Mouse (Mus musculus) stomach, embryonic 14.5 days (tissue): ENCODE results near the gene Tbc1d17. TPM values are rescaled to one million over a fixed set of nuclear protein-coding genes. Genes with fewer than 3 reads are reported as not detected.
A peak's percentile ranks its signal among the peaks of the same experiment; 100 is the strongest.

Experiments
- ATAC-seq: fragments of 200-750 bp; cut with Nextera tagmentation; 2 replicates; pipeline ENCODE4 v1.8.0; 2017; ENCODE audit warnings: low read depth, moderate TSS enrichment; ENCODE audit not compliant: insufficient number of reproducible peaks, insufficient read depth, low FRiP score
- H3K27ac ChIP-seq: fragments of 300-500 bp; sonication (generic); 2 replicates; pipeline ENCODE4 v1.5.1; 2014; ENCODE audit warnings: mild to moderate bottlenecking, low read length, moderate library complexity, mixed read lengths
- H3K27me3 ChIP-seq: fragments of 300-500 bp; sonication (generic); 2 replicates; pipeline ENCODE4 v1.6.1; 2014; ENCODE audit warnings: low read length, control low read depth, mixed read lengths; ENCODE audit not compliant: control insufficient read depth, insufficient read depth
- H3K36me3 ChIP-seq: fragments of 300-500 bp; sonication (generic); 2 replicates; pipeline ENCODE4 v1.6.1; 2014; ENCODE audit warnings: mild to moderate bottlenecking, control low read depth, low read length, moderate library complexity, mixed read lengths; ENCODE audit not compliant: control insufficient read depth, insufficient read depth
- H3K4me1 ChIP-seq: fragments of 300-500 bp; sonication (generic); 2 replicates; pipeline ENCODE4 v1.6.1; 2014; ENCODE audit warnings: low read length, control low read depth, mixed read lengths; ENCODE audit not compliant: control insufficient read depth, insufficient read depth
- H3K4me2 ChIP-seq: fragments of 300-500 bp; sonication (generic); replicated peaks from 2 replicates; pipeline ENCODE4 v1.6.1; 2014; ENCODE audit warnings: low read depth, low read length, control low read depth
- H3K4me3 ChIP-seq: fragments of 300-500 bp; sonication (generic); 2 replicates; pipeline ENCODE4 v1.5.1; 2014; ENCODE audit warnings: low read depth, low read length, control low read depth
- H3K9ac ChIP-seq: fragments of 300-500 bp; sonication (generic); replicated peaks from 2 replicates; pipeline ENCODE4 v1.6.1; 2014; ENCODE audit warnings: low read depth, mild to moderate bottlenecking, control low read depth, low read length, moderate library complexity, mixed read lengths
- H3K9me3 ChIP-seq: fragments of 300-500 bp; sonication (generic); 2 replicates; pipeline ENCODE4 v1.6.1; 2016; ENCODE audit warnings: low read depth, low read length, control low read depth; ENCODE audit not compliant: control insufficient read depth
- WGBS: fragments of 180-500 bp; shearing (Covaris S2); extraction: QIAGEN DNeasy Blood & Tissue Kit; methylation state at CpG from one replicate; pipeline ENCODE4 v1.1.7; 2014; 5-methylcytosine and 5-hydroxymethylcytosine counted together
- polyA plus RNA-seq: library from polyadenylated mRNA; unstranded; fragments of >200 nt; fragmentation: Nextera tagmentation; extraction: Ambion mirVana; gene quantifications from 2 replicates; pipeline ENCODE4 v1.2.1, GENCODE M21; 2014

Gene Tbc1d17
- polyA plus RNA-seq, 1 experiment from 2014 or later = 71.8 TPM

DNA sequence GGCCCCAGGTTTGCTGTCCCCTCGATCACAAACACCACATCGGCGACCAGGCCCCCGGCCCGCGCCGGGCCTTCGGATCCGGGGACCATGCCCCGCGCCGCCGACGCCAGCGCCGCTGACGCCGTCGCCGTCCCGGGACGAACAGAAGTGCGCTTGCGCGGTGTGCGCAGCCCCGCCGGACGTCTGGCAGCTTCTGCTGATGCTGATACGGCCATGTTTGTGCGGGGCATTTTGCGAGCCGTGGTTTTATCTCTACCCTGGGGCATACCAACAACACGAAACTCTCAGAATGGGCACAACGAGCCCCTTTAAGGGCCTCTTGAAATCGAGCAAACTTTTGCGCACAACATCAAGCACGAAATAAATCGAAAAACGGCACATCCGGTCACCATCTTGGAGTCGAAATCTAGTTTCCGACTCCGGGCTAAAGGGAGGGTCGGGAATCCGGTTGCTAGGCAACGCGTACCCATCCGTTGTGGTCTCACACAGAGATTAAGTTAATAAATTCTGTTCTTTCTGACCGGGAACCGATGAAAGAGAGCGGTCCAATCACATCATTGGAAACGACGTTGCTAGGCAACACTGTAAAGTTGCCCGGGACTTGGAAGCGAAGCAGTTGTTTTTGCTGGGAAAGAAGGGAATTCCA is 43.5 kb upstream of the Tbc1d17 start, which contains the start of gene Med25:
Gene Med25 (minus strand): TSS at position 437 of the 646 bp plus-strand sequence.
- peaks cover 34% of the 10 kb centered on the region for H3K4me1 ChIP-seq
- under 1% methylated on average over 56 of the region's 56 CpGs for WGBS

DNA sequence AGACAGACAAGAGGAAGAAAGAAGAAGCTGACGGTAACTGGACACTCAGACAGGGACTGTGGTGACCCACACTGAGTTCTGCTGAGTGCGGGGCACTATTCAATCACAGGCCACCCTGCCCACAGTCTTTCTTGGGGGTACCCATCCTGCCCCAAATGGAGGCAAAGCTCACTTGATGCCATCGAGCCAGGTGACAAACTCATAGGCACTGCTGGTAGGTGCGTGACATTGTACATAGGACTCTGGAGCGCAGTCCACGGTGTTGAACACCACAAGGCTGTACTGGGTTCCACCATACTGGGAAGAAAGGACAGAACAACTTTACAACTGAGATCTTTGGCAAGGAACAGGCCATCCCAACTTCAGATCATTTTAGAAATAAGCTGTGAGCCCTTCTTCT is 42.7 kb upstream of the Tbc1d17 start:
- peak overlapping the region; percentile 78 for H3K4me3 ChIP-seq
- no peaks in the 10 kb centered on the region for H3K27me3 ChIP-seq
- H3K9ac ChIP-seq = peak overlapping the region; percentile 67
- 17% methylated on average over 6 of the region's 6 CpGs for WGBS
- peak overlapping the region; percentile 96 for H3K4me2 ChIP-seq
- no peaks in the 10 kb centered on the region for H3K9me3 ChIP-seq
- peaks cover 9% of the 10 kb centered on the region; the same call in 1 of the 2 replicates for H3K36me3 ChIP-seq
- H3K4me1 ChIP-seq = peaks cover 27% of the 10 kb centered on the region
- no peak for ATAC-seq
- peak overlapping the region; percentile 94; the same call in 1 of the 2 replicates for H3K27ac ChIP-seq

More for the DNA sequence above, 43.5 kb upstream of the Tbc1d17 start, which contains the start of gene Med25:
- Histone ChIP-seq H3K27me3 (no peaks in the 10 kb centered on the region), H3K9me3 (no peaks in the 10 kb centered on the region), H3K4me3 (peak within 1 kb of the TSS; percentile 78), H3K27ac (peak within 1 kb of the TSS; percentile 94), H3K4me2 (peak within 1 kb of the TSS; percentile 96), H3K9ac (peak within 1 kb of the TSS; percentile 67), H3K36me3 (peaks cover 9% of the 10 kb centered on the region; the same call in 1 of the 2 replicates)
- ATAC-seq = peak; percentile 81; the same call in 1 of the 2 replicates

DNA sequence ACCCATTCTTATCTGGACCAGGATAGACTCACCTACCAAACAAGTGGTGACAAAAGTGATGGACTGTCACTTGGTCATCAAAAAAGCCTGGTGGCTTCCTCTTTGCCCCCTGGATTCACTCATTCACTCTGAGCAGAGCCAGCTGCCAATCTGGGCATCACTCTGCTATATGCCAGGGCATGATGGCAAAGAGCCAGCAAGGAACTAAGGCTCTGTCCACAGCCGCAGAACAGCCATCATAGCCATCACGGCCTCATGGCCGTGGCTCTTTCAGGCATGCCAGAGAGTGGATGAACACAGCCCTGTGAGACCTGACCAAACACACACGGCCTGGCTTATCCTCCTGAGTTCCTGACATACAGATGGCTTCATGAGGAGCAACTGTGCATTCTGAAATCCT is 41.9 kb upstream of the Tbc1d17 start:
- 87% methylated on average over 4 of the region's 4 CpGs for WGBS
- Histone ChIP-seq H3K27me3 (no peaks in the 10 kb centered on the region), H3K9ac (peak overlapping the region; percentile 67; the same call in 1 of the 2 replicates), H3K27ac (no peak overlapping the region), H3K4me2 (peak overlapping the region; percentile 96), H3K9me3 (no peaks in the 10 kb centered on the region), H3K36me3 (peaks cover 15% of the 10 kb centered on the region; the same call in 1 of the 2 replicates), H3K4me3 (0 out of 2 replicates have a peak overlapping the region, but pooled peaks have one; percentile 78), H3K4me1 (peaks cover 26% of the 10 kb centered on the region)
- ATAC-seq = no peak

DNA sequence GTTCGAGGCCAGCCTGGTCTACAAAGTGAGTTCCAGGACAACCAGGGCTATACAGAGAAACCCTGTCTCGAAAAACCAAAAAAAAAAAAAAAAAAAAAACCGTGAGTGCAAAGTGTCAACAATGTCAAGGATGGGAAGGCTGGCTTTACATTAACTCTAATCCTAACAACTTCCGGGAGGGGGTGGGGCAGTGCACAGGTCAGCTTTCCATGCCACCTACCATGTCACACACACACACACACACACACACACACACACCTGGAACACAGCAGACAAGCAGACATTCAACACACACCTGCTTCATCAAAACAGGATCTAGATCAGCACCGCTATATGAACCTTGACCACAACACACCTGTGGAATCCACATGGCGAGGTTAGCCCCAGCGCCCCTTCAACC is 41.3 kb upstream of the Tbc1d17 start:
- Histone ChIP-seq H3K4me2 (no peak overlapping the region), H3K4me3 (no peak overlapping the region), H3K9me3 (no peaks in the 10 kb centered on the region), H3K9ac (no peak overlapping the region), H3K4me1 (peaks cover 24% of the 10 kb centered on the region), H3K27me3 (no peaks in the 10 kb centered on the region), H3K36me3 (peaks cover 19% of the 10 kb centered on the region), H3K27ac (no peak overlapping the region)
- ATAC-seq = no peak
- WGBS = 80% methylated on average over 6 of the region's 7 CpGs

DNA sequence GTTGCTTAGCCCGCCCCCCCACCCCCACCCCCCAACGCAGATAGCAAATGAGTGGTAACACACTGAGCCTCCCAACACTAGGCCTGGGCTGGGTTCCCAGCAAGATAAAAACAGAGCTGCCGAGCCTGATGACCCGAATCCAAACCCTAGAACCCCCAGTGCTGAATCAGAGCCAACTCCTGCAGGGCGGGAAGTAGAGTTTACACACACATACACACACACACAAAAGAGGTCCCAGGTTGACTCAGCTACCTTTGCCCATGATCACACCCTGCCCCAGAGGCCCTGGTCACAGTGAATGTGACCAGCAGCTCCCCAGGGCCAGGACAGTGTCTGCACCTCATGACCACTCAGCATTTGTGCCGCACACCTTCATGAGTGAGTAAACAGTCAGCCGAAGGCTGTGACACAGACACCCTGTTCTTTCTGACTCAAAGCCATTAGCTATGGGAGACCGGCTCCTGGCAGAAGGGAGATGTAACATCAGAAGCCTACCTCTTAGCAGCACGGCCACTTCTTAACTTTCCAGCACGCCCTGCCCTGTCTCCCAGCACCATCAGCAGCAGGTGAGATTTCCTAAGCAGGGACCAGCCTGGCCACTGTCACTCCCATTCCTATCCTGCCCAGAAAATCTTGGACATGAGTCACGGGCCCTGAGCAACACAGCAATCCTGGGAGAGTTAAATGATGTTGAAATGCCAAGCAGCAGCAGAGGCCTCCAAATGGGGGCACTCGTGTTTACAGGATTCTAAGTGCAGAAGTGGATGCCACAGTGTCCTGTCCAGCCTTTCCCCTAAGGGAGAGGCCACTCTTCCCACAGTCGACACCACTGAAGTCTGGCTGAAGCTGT is 39.6 kb upstream of the Tbc1d17 start:
- H3K4me1 ChIP-seq = peaks cover 18% of the 10 kb centered on the region
- 90% methylated on average over 13 of the region's 13 CpGs for WGBS
- no peaks in the 10 kb centered on the region for H3K9me3 ChIP-seq
- H3K4me3 ChIP-seq = no peak overlapping the region
- no peaks in the 10 kb centered on the region for H3K27me3 ChIP-seq
- no peak overlapping the region for H3K9ac ChIP-seq
- ATAC-seq = no peak
- no peak overlapping the region for H3K27ac ChIP-seq
- H3K4me2 ChIP-seq = no peak overlapping the region
- H3K36me3 ChIP-seq = peaks cover 32% of the 10 kb centered on the region

DNA sequence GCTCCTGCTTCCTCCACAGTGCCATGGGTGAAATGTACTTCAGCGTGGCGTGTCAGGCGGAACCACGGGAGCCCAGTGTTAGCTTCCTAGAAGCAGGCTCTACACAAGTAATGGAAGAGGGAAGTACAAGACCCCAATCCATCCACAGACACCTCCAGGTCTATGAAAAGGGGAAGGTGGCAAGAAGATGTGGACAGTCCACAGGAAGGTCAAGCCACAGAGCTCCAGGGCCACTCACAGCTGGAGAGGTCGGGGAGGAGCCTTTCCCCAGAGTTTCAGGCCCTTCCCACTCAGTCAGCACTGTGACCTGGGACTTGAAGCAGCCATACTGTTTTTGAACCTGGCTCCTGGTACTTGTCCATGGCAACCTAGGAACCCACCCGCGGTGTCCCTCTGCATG is 38.1 kb upstream of the Tbc1d17 start:
- Histone ChIP-seq H3K27me3 (no peaks in the 10 kb centered on the region), H3K27ac (no peak overlapping the region), H3K9ac (no peak overlapping the region), H3K4me2 (no peak overlapping the region), H3K36me3 (peaks cover 43% of the 10 kb centered on the region), H3K4me3 (no peak overlapping the region), H3K4me1 (peaks cover 14% of the 10 kb centered on the region), H3K9me3 (no peaks in the 10 kb centered on the region)
- no peak for ATAC-seq
- WGBS = 92% methylated on average over 7 of the region's 7 CpGs

DNA sequence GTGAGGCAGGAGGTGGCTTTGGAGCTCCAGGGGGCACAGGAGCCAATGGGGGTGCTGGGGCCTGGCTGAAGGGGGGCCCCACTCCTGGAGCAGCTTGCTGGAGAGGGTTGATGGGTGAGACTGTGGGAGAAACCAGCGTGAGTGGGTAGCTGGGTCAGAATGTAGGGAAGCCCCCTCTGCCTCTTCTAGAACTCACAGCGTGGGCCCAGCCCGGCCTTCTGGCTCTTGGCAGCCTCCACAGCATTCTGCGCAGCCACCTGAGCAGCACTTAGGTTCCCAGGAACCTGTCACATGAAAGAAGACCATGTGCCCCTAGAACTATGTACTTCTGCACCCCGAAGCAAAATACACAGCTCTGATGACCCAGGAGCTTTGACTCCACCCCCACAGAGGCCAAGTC is 35.8 kb upstream of the Tbc1d17 start:
- no peak overlapping the region for H3K27ac ChIP-seq
- peaks cover 61% of the 10 kb centered on the region for H3K36me3 ChIP-seq
- H3K27me3 ChIP-seq = no peaks in the 10 kb centered on the region
- H3K4me1 ChIP-seq = no peaks in the 10 kb centered on the region
- H3K9me3 ChIP-seq = no peaks in the 10 kb centered on the region
- H3K9ac ChIP-seq = no peak overlapping the region
- no peak overlapping the region for H3K4me2 ChIP-seq
- WGBS = 96% methylated on average over 5 of the region's 5 CpGs
- no peak for ATAC-seq
- H3K4me3 ChIP-seq = no peak overlapping the region

DNA sequence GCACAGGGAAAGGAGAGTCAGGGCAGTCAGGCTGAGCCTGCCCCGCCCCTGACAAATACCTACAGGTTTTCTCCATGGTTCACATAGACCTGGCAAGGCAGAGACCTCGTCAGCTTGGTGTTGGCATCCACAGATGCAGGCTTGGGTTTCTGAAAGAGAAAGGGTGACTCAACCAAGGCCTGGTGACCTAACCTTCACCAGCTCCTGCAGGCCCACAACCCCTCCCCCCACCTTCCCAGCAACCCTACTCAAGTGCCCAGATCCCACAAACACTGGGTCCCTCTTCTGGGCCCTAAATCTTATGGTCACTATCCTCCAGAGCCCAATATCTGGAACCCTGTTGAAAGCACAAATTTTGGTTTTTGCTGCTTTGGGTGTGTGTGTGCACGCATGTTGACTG is 34.2 kb upstream of the Tbc1d17 start:
- ATAC-seq = no peak
- WGBS = 92% methylated on average over 3 of the region's 3 CpGs
- no peaks in the 10 kb centered on the region for H3K9me3 ChIP-seq
- H3K4me2 ChIP-seq = no peak overlapping the region
- peaks cover 71% of the 10 kb centered on the region for H3K36me3 ChIP-seq
- no peak overlapping the region for H3K4me3 ChIP-seq
- H3K4me1 ChIP-seq = no peaks in the 10 kb centered on the region
- H3K9ac ChIP-seq = no peak overlapping the region
- no peaks in the 10 kb centered on the region for H3K27me3 ChIP-seq
- no peak overlapping the region for H3K27ac ChIP-seq
